Mouse (Mus musculus) kidney, embryonic 14.5 days (tissue): Measurements from ENCODE around the gene Jmjd6. TPM values are rescaled to one million over a fixed set of nuclear protein-coding genes. Genes with fewer than 3 reads are reported as not detected.
"Not testable (repeated sequence)": the region's sequence is repeated elsewhere in the genome, so short reads cannot be mapped to it uniquely, and the experiment has no call there.

Experiments used
- ATAC-seq: fragments of 200-750 bp; cut with Nextera tagmentation; 2 replicates; pipeline ENCODE4 v1.8.0; 2017; ENCODE audit warnings: moderate number of reproducible peaks, mild to moderate bottlenecking, moderate TSS enrichment, moderate library complexity; ENCODE audit not compliant: low FRiP score, low TSS enrichment
- H3K27ac ChIP-seq: fragments of 300-500 bp; sonication (generic); 2 replicates; pipeline ENCODE4 v1.5.1; 2014; ENCODE audit warnings: low read depth, mild to moderate bottlenecking, low read length, moderate library complexity, mixed read lengths
- H3K27me3 ChIP-seq: fragments of 300-500 bp; sonication (generic); 2 replicates; pipeline ENCODE4 v1.6.1; 2014; ENCODE audit warnings: mild to moderate bottlenecking, low read length; ENCODE audit not compliant: control insufficient read depth, insufficient read depth
- H3K36me3 ChIP-seq: fragments of 300-500 bp; sonication (generic); 2 replicates; pipeline ENCODE4 v1.6.1; 2014; ENCODE audit warnings: low read length, mixed read lengths; ENCODE audit not compliant: control insufficient read depth, insufficient read depth
- H3K4me1 ChIP-seq: fragments of 300-500 bp; sonication (generic); 2 replicates; pipeline ENCODE4 v1.6.1; 2014; ENCODE audit warnings: low read length, mixed read lengths; ENCODE audit not compliant: control insufficient read depth, insufficient read depth
- H3K4me2 ChIP-seq: fragments of 300-500 bp; sonication (generic); replicated peaks from 2 replicates; pipeline ENCODE4 v1.6.1; 2014; ENCODE audit warnings: low read depth, mild to moderate bottlenecking, low read length
- H3K4me3 ChIP-seq: fragments of 300-500 bp; sonication (generic); 2 replicates; pipeline ENCODE4 v1.5.1; 2014; ENCODE audit warnings: mild to moderate bottlenecking, low read length
- H3K9ac ChIP-seq: fragments of 300-500 bp; sonication (generic); 2 replicates; pipeline ENCODE4 v1.6.1; 2014; ENCODE audit warnings: low read depth, mild to moderate bottlenecking, low read length, moderate library complexity
- H3K9me3 ChIP-seq: fragments of 300-500 bp; sonication (generic); 2 replicates; pipeline ENCODE4 v1.6.1; 2016; ENCODE audit warnings: low read length; ENCODE audit not compliant: control insufficient read depth
- WGBS: fragments of 180-500 bp; shearing (Covaris S2); extraction: QIAGEN DNeasy Blood & Tissue Kit; methylation state at CpG from one replicate; pipeline ENCODE4 v1.1.7; 2014; 5-methylcytosine and 5-hydroxymethylcytosine counted together
- polyA plus RNA-seq: library from polyadenylated mRNA; unstranded; fragments of >200 nt; fragmentation: Nextera tagmentation; extraction: Ambion mirVana; gene quantifications from 2 replicates; pipeline ENCODE4 v1.2.1, GENCODE M21; 2014

Jmjd6 gene
- polyA plus RNA-seq, 1 experiment from 2014 or later: 68.6 TPM

DNA sequence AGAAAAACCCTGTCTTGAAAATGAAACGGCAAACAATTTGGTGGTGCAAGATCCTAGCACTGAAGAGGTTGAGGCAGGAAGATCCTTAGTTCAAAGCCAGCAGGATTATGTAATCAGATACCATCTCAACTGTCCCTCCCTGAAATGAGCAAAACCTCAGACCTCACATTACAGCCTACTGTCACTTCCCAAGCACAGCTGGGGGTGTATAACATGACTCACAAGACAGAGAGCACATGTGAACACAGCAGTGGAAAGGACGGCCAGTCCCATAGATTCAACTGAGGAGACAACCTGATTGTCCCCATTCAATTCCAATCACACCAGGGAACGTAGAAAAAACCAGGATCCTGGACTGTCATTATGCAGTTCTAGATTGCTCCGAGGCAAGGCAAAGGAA lies 7.0 kb downstream of the Jmjd6 start:
- Histone ChIP-seq H3K27ac (no peak overlapping the region), H3K9me3 (no peaks in the 10 kb centered on the region), H3K4me3 (no peak overlapping the region), H3K4me2 (no peak overlapping the region), H3K36me3 (peaks cover 88% of the 10 kb centered on the region), H3K27me3 (no peaks in the 10 kb centered on the region), H3K4me1 (peaks cover 11% of the 10 kb centered on the region), H3K9ac (no peak overlapping the region)
- ATAC-seq: no peak
- WGBS: 95% methylated on average over 4 of the region's 4 CpGs

GRCm38 (mm10) chr11:116834954-116835353 lies 8.3 kb downstream of the Jmjd6 start:
- no peak overlapping the region for H3K9ac ChIP-seq
- H3K36me3 ChIP-seq: peaks cover 75% of the 10 kb centered on the region
- no peak overlapping the region for H3K4me2 ChIP-seq
- H3K4me3 ChIP-seq: no peak overlapping the region
- no peaks in the 10 kb centered on the region for H3K4me1 ChIP-seq
- no peaks in the 10 kb centered on the region for H3K9me3 ChIP-seq
- no peaks in the 10 kb centered on the region for H3K27me3 ChIP-seq
- WGBS: 94% methylated on average over 1 of the region's 1 CpGs
- no peak overlapping the region for H3K27ac ChIP-seq
- no peak for ATAC-seq

DNA sequence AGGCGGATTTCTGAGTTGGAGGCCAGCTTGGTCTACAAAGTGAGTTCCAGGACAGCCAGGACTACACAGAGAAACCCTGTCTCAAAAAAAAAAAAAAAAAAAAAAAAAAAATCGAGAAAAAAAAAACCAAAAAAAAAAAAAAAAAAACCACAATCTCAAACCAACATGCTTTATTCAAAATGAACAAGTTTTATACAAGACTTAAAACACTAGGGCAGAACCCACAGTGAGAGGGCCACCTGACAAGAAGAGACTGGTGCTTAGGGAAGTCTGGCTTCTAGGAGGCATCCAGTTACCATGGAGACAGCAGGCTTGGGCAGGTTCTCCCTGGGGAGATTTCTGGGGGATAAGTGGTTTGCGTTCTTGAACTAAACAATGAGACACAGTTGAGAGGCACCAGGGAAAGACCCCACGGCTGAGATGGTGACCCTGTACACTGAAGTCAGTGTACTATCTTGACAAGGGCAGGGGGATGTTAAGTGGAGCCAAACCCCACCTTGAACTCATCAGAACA lies 11.0 kb downstream of the Jmjd6 start:
- 52% methylated on average over 4 of the region's 4 CpGs for WGBS
- no peak overlapping the region for H3K27ac ChIP-seq
- H3K4me1 ChIP-seq: peaks cover 3% of the 10 kb centered on the region; the same call in 1 of the 2 replicates
- H3K27me3 ChIP-seq: no peaks in the 10 kb centered on the region
- no peak overlapping the region for H3K9ac ChIP-seq
- no peak overlapping the region for H3K4me2 ChIP-seq
- no peak for ATAC-seq
- H3K36me3 ChIP-seq: peaks cover 47% of the 10 kb centered on the region
- no peaks in the 10 kb centered on the region for H3K9me3 ChIP-seq
- H3K4me3 ChIP-seq: no peak overlapping the region

DNA sequence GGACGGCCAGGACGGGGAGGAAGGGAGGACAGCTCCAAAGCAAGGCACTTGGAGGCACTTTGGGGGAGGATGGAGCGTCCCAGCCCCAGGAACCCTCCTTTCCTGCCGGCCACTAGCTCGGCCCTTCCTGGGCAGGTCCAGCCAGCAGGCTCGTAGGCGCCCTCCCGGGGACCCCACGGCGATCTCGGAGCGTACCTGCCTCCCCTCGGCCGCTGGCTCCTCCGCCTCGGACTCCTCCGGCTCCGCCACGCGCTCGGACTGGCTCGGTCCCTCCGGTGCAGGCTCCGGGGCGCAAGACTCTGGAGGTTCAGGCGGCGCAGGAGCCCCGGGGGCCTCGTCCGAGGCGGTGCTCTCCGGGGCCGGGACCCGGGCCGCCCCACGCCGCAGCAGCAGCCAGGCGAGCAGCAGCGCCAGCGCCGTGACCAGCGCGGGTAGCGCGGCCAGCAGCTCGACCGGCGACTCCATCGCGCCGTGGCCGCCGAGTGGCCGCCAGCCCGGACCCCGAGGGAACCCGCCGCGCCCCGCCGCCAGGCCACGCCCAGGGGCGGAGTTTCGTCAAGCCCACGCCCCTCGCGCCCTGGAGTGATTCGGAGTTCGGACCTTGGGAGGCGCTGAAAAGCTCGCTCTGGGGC lies 15.6 kb downstream of the Jmjd6 start, which contains the start of gene Mxra7:
Mxra7 (minus strand) TSS at position 513 of the 632 bp plus-strand sequence.
- no peaks in the 10 kb centered on the region for H3K27me3 ChIP-seq
- peak within 1 kb of the TSS; percentile 80 for H3K4me2 ChIP-seq
- H3K36me3 ChIP-seq: peaks cover 3% of the 10 kb centered on the region
- under 1% methylated on average over 70 of the region's 71 CpGs for WGBS
- no peak within 1 kb of the TSS for H3K27ac ChIP-seq
- peaks cover 21% of the 10 kb centered on the region for H3K4me1 ChIP-seq
- ATAC-seq: peak; percentile 70
- H3K4me3 ChIP-seq: peak within 1 kb of the TSS; percentile 60
- no peaks in the 10 kb centered on the region for H3K9me3 ChIP-seq
- peak within 1 kb of the TSS; percentile 72 for H3K9ac ChIP-seq

GRCm38 (mm10) chr11:116826550-116827504 lies 16.4 kb downstream of the Jmjd6 start:
- ATAC-seq: no peak
- 40% methylated on average over 17 of the region's 17 CpGs for WGBS
- H3K36me3 ChIP-seq: no peaks in the 10 kb centered on the region; the same call in 1 of the 2 replicates
- H3K9me3 ChIP-seq: no peaks in the 10 kb centered on the region
- peak overlapping the region; percentile 72 for H3K9ac ChIP-seq
- H3K4me3 ChIP-seq: peak overlapping the region; percentile 60
- peaks cover 26% of the 10 kb centered on the region for H3K4me1 ChIP-seq
- peak overlapping the region; percentile 80 for H3K4me2 ChIP-seq
- H3K27ac ChIP-seq: no peak overlapping the region
- no peaks in the 10 kb centered on the region for H3K27me3 ChIP-seq

DNA sequence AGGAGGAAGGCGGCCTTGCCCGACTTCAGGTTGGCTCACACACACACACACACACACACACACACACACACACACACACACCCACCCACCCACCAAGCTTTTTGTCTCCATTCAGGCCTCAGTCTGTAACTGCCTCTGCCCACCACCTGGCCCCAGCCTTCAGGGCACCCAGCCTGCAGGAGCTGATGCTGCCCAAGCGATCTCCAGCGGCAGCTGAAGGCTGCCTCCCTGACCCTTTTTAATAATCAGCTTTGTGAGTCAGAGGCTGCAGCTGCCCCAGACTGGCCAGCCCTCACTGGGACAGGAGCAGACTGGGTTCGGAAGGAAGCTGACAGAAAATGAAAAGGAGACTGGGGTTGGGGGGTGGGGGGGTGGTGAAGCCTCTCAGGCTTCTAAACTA lies 18.0 kb downstream of the Jmjd6 start:
- no peak overlapping the region for H3K4me2 ChIP-seq

GRCm38 (mm10) chr11:116823885-116824284 lies 19.4 kb downstream of the Jmjd6 start:
- not testable (repeated sequence) for H3K27ac ChIP-seq, H3K27me3 ChIP-seq, ATAC-seq, H3K36me3 ChIP-seq, H3K4me3 ChIP-seq, H3K9ac ChIP-seq, H3K4me2 ChIP-seq, H3K9me3 ChIP-seq
- peaks cover 32% of the 10 kb centered on the region for H3K4me1 ChIP-seq
- 95% methylated on average over 10 of the region's 10 CpGs for WGBS

More for the DNA sequence above, 18.0 kb downstream of the Jmjd6 start:
- Histone ChIP-seq H3K27ac (no peak overlapping the region), H3K4me3 (no peak overlapping the region), H3K36me3 (no peaks in the 10 kb centered on the region), H3K9ac (no peak overlapping the region), H3K27me3 (no peaks in the 10 kb centered on the region), H3K9me3 (no peaks in the 10 kb centered on the region), H3K4me1 (peaks cover 32% of the 10 kb centered on the region)
- 55% methylated on average over 5 of the region's 5 CpGs for WGBS
- no peak for ATAC-seq

- Histone ChIP-seq H3K9me3 (no peaks in the 10 kb centered on the region), H3K9ac (no peak overlapping the region), H3K36me3 (no peaks in the 10 kb centered on the region), H3K4me2 (no peak overlapping the region), H3K4me3 (no peak overlapping the region), H3K27me3 (no peaks in the 10 kb centered on the region), H3K27ac (no peak overlapping the region), H3K4me1 (peaks cover 32% of the 10 kb centered on the region)
- WGBS: 98% methylated on average over 2 of the region's 2 CpGs
- ATAC-seq: no peak
Measured at GRCm38 (mm10) chr11:116823255-116823654, 20.0 kb downstream of the Jmjd6 start.

GRCm38 (mm10) chr11:116822626-116823025 lies 20.6 kb downstream of the Jmjd6 start:
- Histone ChIP-seq H3K9ac (no peak overlapping the region), H3K4me3 (no peak overlapping the region), H3K36me3 (no peaks in the 10 kb centered on the region), H3K4me1 (peaks cover 32% of the 10 kb centered on the region), H3K27ac (no peak overlapping the region), H3K9me3 (no peaks in the 10 kb centered on the region), H3K27me3 (no peaks in the 10 kb centered on the region), H3K4me2 (no peak overlapping the region)
- no peak for ATAC-seq
- WGBS: 92% methylated on average over 10 of the region's 10 CpGs
